Mouse (Mus musculus) cerebellum, postnatal 10 days (tissue): ENCODE data around the gene Park7.
A peak's percentile ranks its signal among the peaks of the same experiment; 100 is the strongest.
"Not testable (repeated sequence)": the region's sequence is repeated elsewhere in the genome, so short reads cannot be mapped to it uniquely, and the experiment has no call there.

ENCODE experiments used
- DNase-seq, 2 experiments: peaks; one replicate each; pipeline ENCODE4 v3.0.0; 2021; ENCODE audit warnings: mixed read lengths in 2 of 2

Park7 gene

GRCm38 (mm10) chr4:150910164-150910951 is 3.9 kb downstream of the Park7 start:
- DNase-seq, result no peak

GRCm38 (mm10) chr4:150909451-150910156 is 4.6 kb downstream of the Park7 start:
- DNase-seq, result peak; percentile 100

GRCm38 (mm10) chr4:150908512-150908911 is 5.7 kb downstream of the Park7 start:
- DNase-seq, result peak; percentile 42 to 53

GRCm38 (mm10) chr4:150907099-150907498 is 7.1 kb downstream of the Park7 start:
- DNase-seq, result no peak

GRCm38 (mm10) chr4:150903091-150903742 is 11.0 kb downstream of the Park7 start:
- DNase-seq, result no peak

- DNase-seq, result no peak
Measured at GRCm38 (mm10) chr4:150902062-150902461, 12.2 kb downstream of the Park7 start.

- DNase-seq, result peak; percentile 85 to 88
Measured at GRCm38 (mm10) chr4:150901651-150902050, 12.6 kb downstream of the Park7 start.

- no peak for DNase-seq
Measured at GRCm38 (mm10) chr4:150900486-150900885, 13.8 kb downstream of the Park7 start.

- DNase-seq, result peak; percentile 77 to 81
Measured at GRCm38 (mm10) chr4:150898716-150899365, 15.4 kb downstream of the Park7 start.

GRCm38 (mm10) chr4:150896896-150897624 is 17.2 kb downstream of the Park7 start:
- DNase-seq, result no peak

- DNase-seq, result no peak
Measured at GRCm38 (mm10) chr4:150894718-150895501, 19.3 kb downstream of the Park7 start.

GRCm38 (mm10) chr4:150891308-150891707 is 22.9 kb downstream of the Park7 start:
- DNase-seq, result no peak

GRCm38 (mm10) chr4:150889955-150890315 is 24.3 kb downstream of the Park7 start:
- DNase-seq, result peak; percentile 51 to 57

- DNase-seq, result no peak
Measured at GRCm38 (mm10) chr4:150889273-150889954, 24.8 kb downstream of the Park7 start.

GRCm38 (mm10) chr4:150888492-150888891 is 25.7 kb downstream of the Park7 start:
- DNase-seq, result no peak

GRCm38 (mm10) chr4:150887903-150888302 is 26.3 kb downstream of the Park7 start:
- DNase-seq, result no peak

- DNase-seq, result no peak
Measured at GRCm38 (mm10) chr4:150882632-150883031, 31.6 kb downstream of the Park7 start.

GRCm38 (mm10) chr4:150880364-150880763 is 33.9 kb downstream of the Park7 start:
- no peak for DNase-seq

GRCm38 (mm10) chr4:150879631-150880030 is 34.6 kb downstream of the Park7 start:
- no peak for DNase-seq

- DNase-seq, result no peak
Measured at GRCm38 (mm10) chr4:150875393-150875792, 38.8 kb downstream of the Park7 start.

GRCm38 (mm10) chr4:150874416-150874815 is 39.8 kb downstream of the Park7 start:
- not testable (repeated sequence) for DNase-seq
